Comparison of ENCODE assay signal across 11 mouse cellular contexts in genomic region chr19:6392743-6393393, GRCm38 (mm10). TPM values are rescaled to one million over a fixed set of nuclear protein-coding genes. Genes with fewer than 3 reads are reported as not detected.
DNase-seq lines count a peak whose midpoint lies in the region; ATAC-seq and TF ChIP-seq lines count a peak whose summit lies in the region.
"Had no signal": no experiment of that assay in that cellular context is flagged by ENCODE, and none has a peak within 500 bp of the region (broad histone marks: within the 10 kb centered on the region; RNA-seq: fewer than 3 reads in every experiment).

No protein-coding gene starts in this region.

- no peak overlapping the region for H3K4me3 ChIP-seq in left cerebral cortex, adult 2 months
- H3K4me3 ChIP-seq: heart, embryonic 12.5 days; lung, embryonic 15.5 days had no signal

- peak; percentile 22 for TF ChIP-seq CTCF in left cerebral cortex, adult 2 months (IDR thresholded peaks at IDR 0.05)

- ATAC-seq in cerebellum, adult (ENCODE audit: insufficient number of reproducible peaks, low FRiP score, low TSS enrichment), result no peak

- no peak overlapping the region for H3K27ac ChIP-seq in left cerebral cortex, adult 2 months
- H3K27ac ChIP-seq: hindbrain, embryonic 14.5 days; lung, embryonic 15.5 days had no signal

- DNase-seq in left cerebral cortex, adult 2 months (ENCODE audit: extremely low spot score in 1 of 2, low spot score in 2 of 2), result no peak
- no peak for DNase-seq in left cerebral cortex, adult 9 months (ENCODE audit: low spot score in 2 of 2)
- peak; percentile 90 for DNase-seq in 416B (ENCODE audit: low read depth)
- DNase-seq in A20 (ENCODE audit: low read depth, low spot score), result peak; percentile 43
- DNase-seq in c-Kit-positive CD71-negative TER-119-negative erythroid progenitor cells, embryonic 14.5 days (ENCODE audit: low read depth), result peak; percentile 41
- no peak for DNase-seq in right cerebral cortex, postnatal 14 days

- intact Hi-C loops in left cerebral cortex, adult 2 months (cut with DNase I), result no loop called here

RNA-seq across cellular contexts. Expression of gene Rasgrp2, which starts 6.3 kb away (rescaled TPM):
- total RNA-seq in left cerebral cortex, adult 2 months (2021), result 10 to 100 TPM; 61.1 to 72.2 TPM

RNA-seq across cellular contexts. Expression of gene Pygm, which starts 8.7 kb away (rescaled TPM):
- total RNA-seq in left cerebral cortex, adult 2 months (2021), result 10 to 100 TPM; 28.4 to 32.7 TPM

RNA-seq across cellular contexts. Expression of gene Nrxn2, which starts 25.7 kb away (rescaled TPM):
- total RNA-seq in left cerebral cortex, adult 2 months (2021), result 100 to 1,000 TPM; 618 to 620 TPM
- total RNA-seq: monocyte, adult 5-6 weeks had no signal

RNA-seq across cellular contexts. Expression of gene Sf1, which starts 29.4 kb away (rescaled TPM):
- 100 to 1,000 TPM; 208 to 212 TPM for total RNA-seq in left cerebral cortex, adult 2 months (2021)

RNA-seq across cellular contexts. Expression of gene Map4k2, which starts 51.9 kb away (rescaled TPM):
- total RNA-seq in left cerebral cortex, adult 2 months (2021), result 100 to 1,000 TPM in 1 of 2 experiments, 10 to 100 TPM in 1; 94.9 to 108 TPM

Comparison
In these comparisons a context has a peak if more than half of its experiments do, and no peak if none do; other contexts are left out.
1. DNase-seq: peak in 416B (single experiment), A20 (single experiment) and c-Kit-positive CD71-negative TER-119-negative erythroid progenitor cells, embryonic 14.5 days (single experiment); none in left cerebral cortex, adult 2 months (0 of 2), left cerebral cortex, adult 9 months (0 of 2) and right cerebral cortex, postnatal 14 days (single experiment).